Mouse (Mus musculus): ENCODE measurements around the gene Hist1h2ak. TPM values are rescaled to one million over a fixed set of nuclear protein-coding genes. Genes with fewer than 3 reads are reported as not detected.

The Hist1h2ak gene
- polyA plus RNA-seq, 1 experiment, result 26.4 TPM

- DNase-seq (ENCODE audit: low read depth), result peak; percentile 98
- TF ChIP-seq POLR2A (IDR thresholded peaks at IDR 0.05; ENCODE audit: borderline replicate concordance, extremely low read depth, insufficient read depth, insufficient read length, poor library complexity, severe bottlenecking) (peak; percentile 3; the same call in 1 of the 2 replicates), CTCF (IDR thresholded peaks at IDR 0.05; ENCODE audit: borderline replicate concordance, extremely low read depth, insufficient read depth, insufficient read length) (no peak)
These were observed 29.6 kb upstream of the Hist1h2ak start, which contains the start of gene Hist1h3i for GRCm38 (mm10) chr13:21783255-21783617. Gene Hist1h3i, minus strand, starts transcription at chr13:21783370.

DNA sequence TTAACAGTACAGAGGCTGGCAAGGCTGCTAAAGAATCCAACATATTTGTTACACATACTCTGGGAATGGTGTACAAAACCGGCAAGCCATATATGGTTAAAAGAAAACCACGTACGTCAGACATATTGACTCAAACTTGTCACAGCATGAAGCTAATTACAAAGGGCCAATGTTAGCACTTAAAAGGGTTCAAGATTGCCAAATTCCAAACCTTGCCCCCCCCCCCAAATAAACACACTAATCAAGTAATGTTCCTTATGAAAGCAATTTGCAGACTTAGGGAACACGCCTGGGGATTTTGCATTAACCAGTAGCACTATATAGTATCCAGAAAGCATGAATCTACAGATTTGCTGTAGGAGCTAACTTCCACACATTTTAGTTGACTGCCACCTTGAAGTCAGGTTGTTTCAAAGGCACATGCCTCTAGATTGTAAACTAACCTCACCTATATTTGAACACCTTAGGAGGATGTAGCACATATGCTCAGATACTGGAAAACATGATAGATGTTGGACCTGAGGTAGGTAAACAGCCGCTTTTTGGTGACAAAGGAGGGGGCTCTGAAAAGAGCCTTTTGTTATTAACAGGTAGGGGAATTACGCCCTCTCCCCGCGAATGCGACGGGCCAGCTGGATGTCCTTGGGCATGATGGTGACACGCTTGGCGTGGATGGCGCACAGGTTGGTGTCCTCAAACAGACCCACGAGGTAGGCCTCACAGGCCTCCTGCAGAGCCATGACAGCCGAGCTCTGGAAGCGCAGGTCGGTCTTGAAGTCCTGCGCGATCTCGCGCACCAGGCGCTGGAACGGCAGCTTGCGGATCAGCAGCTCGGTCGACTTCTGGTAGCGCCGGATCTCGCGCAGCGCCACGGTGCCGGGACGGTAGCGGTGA lies 29.0 kb upstream of the Hist1h2ak start:
- DNase-seq (ENCODE audit: low read depth), result peak; percentile 77

DNA sequence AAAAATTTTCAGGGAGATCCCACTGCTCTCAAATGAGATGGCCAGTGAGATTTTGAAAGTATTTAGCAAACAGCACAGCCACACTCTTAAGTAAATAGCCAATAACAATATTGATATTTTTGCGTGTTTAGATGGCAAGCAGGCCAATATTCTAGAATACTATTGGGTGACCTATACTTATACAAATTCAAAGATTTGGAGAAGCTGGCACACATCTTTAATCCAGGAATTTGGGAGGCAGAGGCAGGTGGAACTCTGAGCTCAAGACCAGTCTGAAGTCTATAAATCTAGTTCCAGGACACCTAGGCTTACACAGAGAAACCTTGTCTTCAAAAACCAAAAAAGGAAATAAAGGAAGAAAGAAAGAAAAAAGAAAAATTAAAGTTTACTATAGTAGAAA lies 28.0 kb upstream of the Hist1h2ak start:
- no peak for DNase-seq (ENCODE audit: low read depth)

GRCm38 (mm10) chr13:21781021-21781555 lies 27.5 kb upstream of the Hist1h2ak start:
- TF ChIP-seq CTCF (IDR thresholded peaks at IDR 0.05; ENCODE audit: borderline replicate concordance, extremely low read depth, insufficient read depth, insufficient read length), result no peak
- TF ChIP-seq POLR2A (IDR thresholded peaks at IDR 0.05; ENCODE audit: borderline replicate concordance, extremely low read depth, insufficient read depth, insufficient read length, poor library complexity, severe bottlenecking), result no peak
- no peak for DNase-seq (ENCODE audit: low read depth)

More for the DNA sequence above, 28.0 kb upstream of the Hist1h2ak start:
- TF ChIP-seq CTCF (IDR thresholded peaks at IDR 0.05; ENCODE audit: borderline replicate concordance, extremely low read depth, insufficient read depth, insufficient read length) (no peak), POLR2A (IDR thresholded peaks at IDR 0.05; ENCODE audit: borderline replicate concordance, extremely low read depth, insufficient read depth, insufficient read length, poor library complexity, severe bottlenecking) (no peak)

- TF ChIP-seq CTCF (IDR thresholded peaks at IDR 0.05; ENCODE audit: borderline replicate concordance, extremely low read depth, insufficient read depth, insufficient read length), result no peak
- TF ChIP-seq POLR2A (IDR thresholded peaks at IDR 0.05; ENCODE audit: borderline replicate concordance, extremely low read depth, insufficient read depth, insufficient read length, poor library complexity, severe bottlenecking), result peak; percentile 27; the same call in 1 of the 2 replicates
- peak; percentile 91 for DNase-seq (ENCODE audit: low read depth)
These were observed 26.4 kb upstream of the Hist1h2ak start, which contains the start of gene Hist1h1b for GRCm38 (mm10) chr13:21779767-21780731. Gene Hist1h1b, minus strand, starts transcription at chr13:21780625.

DNA sequence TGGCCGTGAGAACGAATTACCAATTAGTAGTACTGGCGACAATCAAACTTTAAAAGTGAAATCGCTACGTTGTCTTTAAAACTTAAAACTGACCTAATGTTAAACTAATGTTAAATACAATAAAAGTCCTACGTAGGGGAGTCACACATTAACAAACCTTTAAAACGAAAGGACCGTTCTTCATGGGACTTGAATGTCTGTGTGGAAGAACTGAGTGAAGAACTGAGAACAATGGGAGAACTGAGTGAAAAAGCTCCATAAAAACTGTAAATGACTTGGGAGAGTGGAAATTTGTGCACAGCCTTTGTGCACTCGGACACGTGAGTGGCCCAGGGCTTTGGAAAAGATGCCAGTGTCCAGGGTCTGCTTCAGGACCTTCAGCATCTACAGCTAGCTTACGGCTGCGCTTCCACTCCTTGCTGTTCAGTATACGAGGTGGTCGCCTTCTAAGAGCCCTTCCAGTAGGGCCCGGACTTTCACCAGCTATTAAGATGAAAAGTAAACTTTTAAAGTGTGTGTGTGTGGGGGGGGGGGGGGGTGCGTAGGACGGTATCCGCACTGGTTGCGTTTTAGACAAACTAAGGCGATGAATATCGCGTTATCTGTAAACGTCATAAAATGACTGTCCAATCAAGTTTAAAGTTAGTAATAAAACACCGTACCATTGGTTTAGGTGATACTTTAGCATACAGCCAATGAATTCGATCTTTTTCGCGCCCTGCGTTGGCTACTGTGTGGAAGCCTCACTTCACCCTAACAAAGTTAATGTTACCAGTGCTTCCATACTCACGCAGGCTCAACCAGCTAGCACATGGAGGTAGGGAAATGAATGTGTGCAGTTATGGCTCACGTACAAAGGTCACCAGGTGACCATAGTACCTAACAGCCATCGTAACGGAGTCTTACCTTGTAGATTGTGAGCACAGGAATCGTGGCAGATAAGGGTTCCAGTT lies 25.5 kb upstream of the Hist1h2ak start:
- DNase-seq (ENCODE audit: low read depth), result peak; percentile 97

GRCm38 (mm10) chr13:21755707-21756106 lies 2.1 kb upstream of the Hist1h2ak start:
- DNase-seq (ENCODE audit: low read depth), result no peak
- TF ChIP-seq POLR2A (IDR thresholded peaks at IDR 0.05; ENCODE audit: borderline replicate concordance, extremely low read depth, insufficient read depth, insufficient read length, poor library complexity, severe bottlenecking), result no peak
- TF ChIP-seq CTCF (IDR thresholded peaks at IDR 0.05; ENCODE audit: borderline replicate concordance, extremely low read depth, insufficient read depth, insufficient read length), result no peak

More for the DNA sequence above, 25.5 kb upstream of the Hist1h2ak start:
- TF ChIP-seq POLR2A (IDR thresholded peaks at IDR 0.05; ENCODE audit: borderline replicate concordance, extremely low read depth, insufficient read depth, insufficient read length, poor library complexity, severe bottlenecking) (peak; percentile 17; the same call in 1 of the 2 replicates), CTCF (IDR thresholded peaks at IDR 0.05; ENCODE audit: borderline replicate concordance, extremely low read depth, insufficient read depth, insufficient read length) (no peak)

DNA sequence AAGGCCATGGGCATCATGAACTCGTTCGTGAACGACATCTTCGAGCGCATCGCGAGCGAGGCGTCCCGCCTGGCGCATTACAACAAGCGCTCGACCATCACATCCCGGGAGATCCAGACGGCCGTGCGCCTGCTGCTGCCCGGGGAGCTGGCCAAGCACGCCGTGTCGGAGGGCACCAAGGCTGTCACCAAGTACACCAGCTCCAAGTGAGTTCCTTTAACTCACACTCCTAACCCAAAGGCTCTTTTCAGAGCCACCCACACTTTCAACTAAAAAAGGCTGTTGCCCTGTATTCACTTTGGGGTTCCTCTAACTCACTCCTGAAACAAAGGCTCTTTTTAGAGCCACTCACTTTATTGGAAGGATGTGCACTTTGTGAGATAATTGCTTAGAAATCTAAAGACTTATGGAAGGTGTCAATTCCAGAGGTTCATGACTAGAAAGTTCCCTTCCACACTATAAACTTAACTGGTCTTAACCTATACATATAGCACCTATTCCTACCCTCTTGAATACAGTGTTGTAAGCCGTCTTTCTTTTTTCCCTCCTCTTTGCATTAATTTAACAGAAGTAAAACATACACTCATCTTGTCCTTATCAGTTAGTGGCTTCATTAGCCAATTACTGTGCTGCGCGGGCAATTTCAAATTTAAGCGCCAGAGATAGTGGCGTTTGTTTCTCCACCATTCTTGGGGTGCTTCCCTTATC lies 821 bp upstream of the Hist1h2ak start:
- DNase-seq (ENCODE audit: low read depth), result peak; percentile 81

DNA sequence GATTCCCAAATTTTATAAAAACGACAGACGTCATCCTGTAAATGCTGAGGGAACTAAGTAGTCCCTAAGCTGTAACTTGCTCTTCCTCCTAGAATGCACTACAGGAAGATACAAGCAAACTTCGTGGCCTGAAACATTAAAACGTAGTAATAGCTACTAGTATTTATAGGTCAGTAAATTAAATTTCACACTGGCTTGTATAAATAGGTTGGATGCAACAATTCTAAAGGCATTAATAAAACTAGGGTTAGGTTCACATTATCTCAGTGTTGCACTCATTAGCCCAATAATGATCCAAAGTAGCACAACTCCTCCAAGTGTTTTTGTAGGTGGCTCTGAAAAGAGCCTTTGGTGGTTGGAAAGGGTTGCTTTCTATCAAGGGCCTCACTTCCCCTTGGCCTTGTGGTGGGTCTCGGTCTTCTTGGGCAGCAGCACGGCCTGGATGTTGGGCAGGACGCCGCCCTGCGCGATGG lies 540 bp downstream of the Hist1h2ak start:
- no peak for DNase-seq (ENCODE audit: low read depth)
- TF ChIP-seq CTCF (IDR thresholded peaks at IDR 0.05; ENCODE audit: borderline replicate concordance, extremely low read depth, insufficient read depth, insufficient read length) (no peak), POLR2A (IDR thresholded peaks at IDR 0.05; ENCODE audit: borderline replicate concordance, extremely low read depth, insufficient read depth, insufficient read length, poor library complexity, severe bottlenecking) (no peak)

GRCm38 (mm10) chr13:21752356-21752755 lies 1.3 kb downstream of the Hist1h2ak start:
- no peak for DNase-seq (ENCODE audit: low read depth)
- no peak for TF ChIP-seq POLR2A (IDR thresholded peaks at IDR 0.05; ENCODE audit: borderline replicate concordance, extremely low read depth, insufficient read depth, insufficient read length, poor library complexity, severe bottlenecking)
- no peak for TF ChIP-seq CTCF (IDR thresholded peaks at IDR 0.05; ENCODE audit: borderline replicate concordance, extremely low read depth, insufficient read depth, insufficient read length)
